Mouse (Mus musculus) megakaryocyte, embryonic 14.5 days (primary cell): ENCODE measurements around the gene Zmym6. TPM values are rescaled to one million over a fixed set of nuclear protein-coding genes. Genes with fewer than 3 reads are reported as not detected.

Experiments used
- H3K27me3 ChIP-seq: replicated peaks from 2 replicates; pipeline ENCODE3; 2012; ENCODE audit warnings: inconsistent platforms
- H3K36me3 ChIP-seq: replicated peaks from 2 replicates; pipeline ENCODE3; 2012; ENCODE audit warnings: low read length, inconsistent platforms, mixed read lengths
- H3K4me1 ChIP-seq: 2 replicates; pipeline ENCODE4 v1.6.1; 2012; ENCODE audit warnings: inconsistent platforms
- H3K4me3 ChIP-seq: replicated peaks from 2 replicates; pipeline ENCODE3; 2012; ENCODE audit warnings: moderate library complexity, mild to moderate bottlenecking, inconsistent platforms
- H3K9me3 ChIP-seq: 2 replicates; pipeline ENCODE4 v1.6.1; 2012; ENCODE audit warnings: inconsistent platforms
- FLI1 ChIP-seq: IDR thresholded peaks from 2 replicates; pipeline ENCODE4 v1.6.1; 2012; ENCODE audit warnings: low read length, inconsistent platforms, mixed read lengths
- GATA1 ChIP-seq: IDR thresholded peaks from 3 replicates; pipeline ENCODE4 v1.6.1; 2012; ENCODE audit warnings: mixed read lengths, low read length, inconsistent platforms, borderline replicate concordance
- polyA plus RNA-seq: library from polyadenylated mRNA; stranded (reverse); fragments of >175 nt; gene quantifications from 2 replicates; pipeline ENCODE4 v1.2.3, GENCODE M21; 2012; ENCODE audit warnings: low replicate concordance; ENCODE audit not compliant: insufficient read depth

The Zmym6 gene
- polyA plus RNA-seq, 1 experiment = 0.09 TPM

GRCm38 (mm10) chr4:127172614-127173013 is 95.4 kb downstream of the Zmym6 start:
- peaks cover 19% of the 10 kb centered on the region for H3K4me1 ChIP-seq
- no peak overlapping the region for H3K4me3 ChIP-seq
- peaks cover 65% of the 10 kb centered on the region for H3K27me3 ChIP-seq
- TF ChIP-seq FLI1 (no peak), GATA1 (no peak)
- no peaks in the 10 kb centered on the region for H3K36me3 ChIP-seq
- no peaks in the 10 kb centered on the region for H3K9me3 ChIP-seq

GRCm38 (mm10) chr4:127173461-127173860 is 96.3 kb downstream of the Zmym6 start:
- H3K4me1 ChIP-seq = peaks cover 15% of the 10 kb centered on the region
- peaks cover 62% of the 10 kb centered on the region for H3K27me3 ChIP-seq
- no peaks in the 10 kb centered on the region for H3K9me3 ChIP-seq
- H3K36me3 ChIP-seq = no peaks in the 10 kb centered on the region
- TF ChIP-seq FLI1 = no peak
- no peak for TF ChIP-seq GATA1
- no peak overlapping the region for H3K4me3 ChIP-seq

Other genes with a start within 250 kb of the Zmym6 start
- gene Zmym4, start 109.2 kb upstream of the Zmym6 start, polyA plus RNA-seq = 0.69 TPM in 1 of 2 replicates, not detected in the other
- 139 and 380 TPM in 2 replicates for gene Sfpq, start 56.1 kb upstream of the Zmym6 start, polyA plus RNA-seq
- gene Zmym1, start 16.2 kb upstream of the Zmym6 start, polyA plus RNA-seq = 0.77 TPM in 1 of 2 replicates, not detected in the other
- 2.2 TPM in 1 of 2 replicates, not detected in the other for gene Tmem35b, start 46.3 kb downstream of the Zmym6 start, polyA plus RNA-seq
- gene Dlgap3, start 91.8 kb downstream of the Zmym6 start, polyA plus RNA-seq = 0.07 and 2.0 TPM in 2 replicates
- gene Smim12, start 166.4 kb downstream of the Zmym6 start, polyA plus RNA-seq = 10.2 and 60.3 TPM in 2 replicates
- gene Gja4, start 236.7 kb downstream of the Zmym6 start, polyA plus RNA-seq = 0.72 and 5.4 TPM in 2 replicates